Mouse (Mus musculus) G1E (cell line): ENCODE results near the gene Popdc3.

Source experiments
- CTCF ChIP-seq: IDR thresholded peaks from 2 replicates; pipeline ENCODE4 v1.5.1; 2012; ENCODE audit warnings: low read depth, low read length, inconsistent platforms, mixed read lengths
- GATA1 ChIP-seq: IDR thresholded peaks from 2 replicates; pipeline ENCODE4 v1.6.1; 2012; ENCODE audit warnings: borderline replicate concordance, low read length, inconsistent platforms, mixed read lengths
- POLR2AphosphoS5 ChIP-seq: IDR thresholded peaks from 2 replicates; pipeline ENCODE4 v1.6.1; 2012; ENCODE audit warnings: low read depth, low read length, inconsistent platforms; ENCODE audit not compliant: insufficient replicate concordance

- TF ChIP-seq POLR2AphosphoS5 (no peak), CTCF (no peak), GATA1 (no peak)
These were observed 161.2 kb downstream of the Popdc3 start for GRCm38 (mm10) chr10:45339106-45339505.
